Mouse (Mus musculus): Measurements from ENCODE around the gene Pdzd11.

The Pdzd11 gene

DNA sequence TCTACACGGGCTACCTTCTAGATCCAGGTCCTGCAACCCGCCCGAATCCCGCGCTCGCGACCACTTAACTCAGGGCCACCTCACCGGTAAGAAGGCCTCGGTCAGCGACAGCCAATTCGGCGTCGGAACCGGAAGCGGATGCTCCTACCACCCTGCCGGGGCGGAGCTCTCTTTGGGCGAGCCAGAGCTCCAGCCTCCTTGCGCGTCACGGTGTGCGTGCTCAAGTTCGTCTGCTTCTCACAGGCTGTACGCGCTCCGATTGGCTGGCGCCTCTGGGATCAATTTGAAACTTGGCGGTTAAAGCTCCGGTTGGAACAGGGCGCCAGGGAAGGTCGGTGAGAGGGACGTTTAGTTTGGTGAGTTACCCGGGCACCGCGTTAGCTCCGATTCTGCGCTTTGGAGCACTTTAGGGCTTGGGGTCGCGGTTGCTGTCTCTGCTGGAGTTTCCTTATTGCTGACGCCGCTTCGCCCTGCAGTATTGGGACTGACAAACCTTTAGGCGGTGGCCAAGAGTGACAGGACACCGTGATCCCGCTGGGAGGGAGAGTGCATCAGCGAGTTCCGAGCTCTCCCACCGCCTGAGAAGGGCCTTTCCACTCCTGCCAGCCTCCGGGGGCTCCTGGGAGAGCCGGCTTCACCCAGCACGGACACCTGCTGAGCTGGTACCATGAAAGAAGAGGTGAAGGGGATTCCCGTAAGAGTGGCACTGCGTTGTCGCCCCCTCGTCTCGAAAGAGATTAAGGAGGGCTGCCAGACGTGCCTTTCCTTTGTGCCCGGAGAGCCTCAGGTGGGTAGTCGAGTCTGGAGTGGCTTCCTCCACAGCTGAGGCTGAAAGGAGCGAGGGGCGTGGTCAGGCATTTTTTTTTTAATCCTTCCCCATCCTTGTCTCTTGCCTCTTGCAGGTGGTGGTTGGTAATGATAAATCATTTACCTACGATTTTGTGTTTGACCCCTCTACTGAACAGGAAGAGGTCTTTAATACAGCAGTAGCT is at the start of gene Pdzd11:
Pdzd11 (minus strand) TSS at position 767 of the 992 bp plus-strand sequence.
- DNase-seq, result peak; percentile 92 to 94

DNA sequence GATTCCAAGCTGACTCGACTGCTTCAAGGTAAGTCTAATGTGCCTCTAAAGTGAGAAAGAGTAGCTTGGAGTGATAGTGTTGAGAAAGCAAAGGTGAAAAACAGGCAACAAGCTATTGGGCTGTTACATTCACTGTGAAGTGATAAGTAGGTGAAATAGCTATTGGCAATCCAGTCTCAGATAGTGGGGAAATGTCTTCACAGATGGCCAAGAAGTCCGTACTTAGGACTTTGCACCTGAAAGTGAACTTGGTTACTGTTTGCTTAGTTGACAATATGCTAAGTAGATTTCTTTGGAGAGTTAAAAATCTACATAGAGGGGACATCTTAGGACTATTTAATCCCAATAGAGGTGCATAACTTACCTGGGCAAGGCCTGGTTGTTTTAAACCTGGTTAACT is 38.5 kb upstream of the Pdzd11 start:
- no peak for DNase-seq

DNA sequence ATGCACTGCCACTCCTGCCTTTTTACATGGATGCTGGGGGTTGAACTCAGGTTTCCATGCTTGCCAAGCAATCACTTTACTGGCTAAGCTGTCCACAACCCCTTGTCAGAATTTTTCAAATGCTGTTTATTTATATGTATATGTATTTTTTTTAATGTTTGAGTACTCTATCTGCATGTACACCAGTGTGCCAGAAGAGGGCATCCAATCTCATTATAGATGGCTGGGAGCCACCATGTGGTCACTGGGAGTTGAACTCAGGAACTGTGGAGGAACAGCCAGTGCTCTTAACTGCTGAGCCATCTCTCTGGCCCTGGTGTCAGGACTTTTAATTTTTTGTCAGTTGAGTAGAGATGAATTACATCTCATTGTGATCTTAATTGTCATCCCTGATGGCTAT is 26.5 kb upstream of the Pdzd11 start:
- no peak for DNase-seq

DNA sequence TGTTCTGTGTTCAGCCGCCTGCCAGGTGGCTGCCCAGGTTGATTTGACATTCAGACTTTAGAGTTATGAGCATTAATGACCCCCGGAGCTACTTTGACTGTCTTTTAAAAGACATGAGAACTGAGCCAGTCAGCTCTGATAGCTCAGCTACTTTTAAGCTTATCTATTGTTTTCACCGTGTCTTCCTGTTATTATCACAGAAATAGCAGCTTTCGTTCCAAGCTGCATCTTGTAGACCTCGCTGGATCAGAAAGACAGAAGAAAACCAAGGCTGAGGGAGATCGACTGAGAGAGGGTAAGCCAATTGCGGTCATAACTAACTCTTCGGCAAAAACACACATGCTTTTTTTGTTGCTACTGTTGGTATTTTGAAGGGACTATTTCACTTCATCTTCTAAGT is 12.1 kb upstream of the Pdzd11 start:
- no peak for DNase-seq

DNA sequence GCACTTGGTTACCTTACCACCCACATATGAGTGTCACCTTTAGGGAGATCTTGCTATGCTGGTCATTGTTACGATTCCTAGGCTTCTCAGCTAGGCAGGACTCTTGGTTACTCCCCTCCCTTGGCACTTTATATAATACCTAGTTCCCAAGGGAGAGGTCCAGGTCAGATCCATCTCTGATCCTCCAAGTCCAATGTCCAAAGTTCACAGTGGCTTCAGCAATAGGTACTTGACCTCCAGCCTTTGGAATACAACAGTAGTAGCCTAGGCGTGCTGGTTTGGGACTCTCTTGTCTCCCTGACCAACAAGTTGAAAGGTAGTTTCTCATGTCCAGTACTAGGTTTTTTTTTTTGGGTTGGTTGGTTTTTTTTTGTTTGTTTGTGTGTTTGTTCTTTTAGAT is 2.7 kb upstream of the Pdzd11 start:
- no peak for DNase-seq

DNA sequence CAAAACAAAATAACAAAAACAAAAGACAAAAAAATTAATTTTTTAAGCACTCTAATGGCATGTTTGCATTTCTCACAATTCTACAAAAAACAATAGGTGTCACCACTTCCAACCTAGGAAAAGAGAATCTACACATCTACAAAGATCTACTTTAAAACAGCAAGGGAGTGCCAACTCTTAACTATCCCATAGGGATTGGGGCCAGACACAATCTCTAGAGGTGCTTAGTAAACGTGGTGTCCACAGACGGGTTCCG is 894 bp downstream of the Pdzd11 start, which contains the start of gene Kif4:
Kif4 (plus strand) TSS at position 192 of the 256 bp plus-strand sequence.
- DNase-seq, result no peak

DNA sequence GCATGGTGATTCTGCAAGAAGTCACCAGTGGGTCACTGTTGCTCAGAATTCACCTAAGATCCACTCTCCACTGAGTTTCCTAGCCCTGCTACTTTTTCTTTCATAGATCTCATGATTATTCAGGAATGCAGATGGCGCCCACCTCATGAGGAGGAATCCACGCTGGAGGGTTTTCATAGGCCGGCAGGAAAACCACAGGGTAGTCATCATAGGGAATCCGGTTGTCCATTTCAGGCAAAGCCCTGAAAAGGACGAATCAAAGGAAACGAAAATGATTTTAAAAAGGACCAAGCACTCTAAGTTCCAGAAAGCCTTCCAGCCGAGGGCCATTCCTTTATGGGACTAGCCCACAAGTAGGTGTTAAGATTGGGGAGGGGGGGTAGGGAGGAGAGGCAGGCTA is 1.2 kb downstream of the Pdzd11 start:
- no peak for DNase-seq

DNA sequence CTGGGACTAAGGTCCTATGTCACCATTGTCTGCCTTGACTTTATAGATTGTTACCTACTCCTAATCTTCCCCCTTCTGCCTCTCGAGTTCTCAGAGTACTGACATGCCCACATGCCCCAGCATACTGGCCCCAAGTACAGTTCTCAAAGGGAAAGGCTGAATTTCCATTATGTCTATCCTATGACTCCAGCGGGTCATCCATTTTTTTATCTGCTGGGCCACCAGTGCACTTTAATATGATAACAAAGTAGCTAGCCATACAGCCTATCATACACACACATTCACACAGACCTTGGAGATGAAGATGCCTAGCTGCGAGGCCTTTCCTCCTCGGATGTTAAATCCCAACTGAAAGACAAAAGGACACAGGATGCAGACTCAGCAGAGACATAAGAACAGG is 2.1 kb downstream of the Pdzd11 start:
- DNase-seq, result no peak

DNA sequence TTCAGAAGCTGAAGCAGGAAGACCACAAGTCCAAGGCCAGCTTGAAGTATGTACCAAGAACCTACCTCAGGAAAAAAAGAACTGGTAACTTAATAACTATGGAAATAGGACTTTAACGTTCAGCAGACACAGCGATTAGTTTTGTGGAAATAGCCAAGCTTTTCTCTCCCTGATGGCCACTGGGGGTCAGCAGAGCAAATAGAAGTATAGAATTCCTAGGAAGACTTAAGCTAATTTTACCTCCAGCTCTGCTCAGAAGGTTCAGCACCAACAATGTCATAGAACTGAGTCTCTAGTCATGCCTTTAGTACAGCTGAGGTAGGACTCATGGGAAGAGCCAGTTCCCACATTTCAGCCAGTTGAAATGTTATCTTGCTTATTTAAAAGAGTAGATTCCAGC is 5.0 kb downstream of the Pdzd11 start:
- DNase-seq, result no peak

DNA sequence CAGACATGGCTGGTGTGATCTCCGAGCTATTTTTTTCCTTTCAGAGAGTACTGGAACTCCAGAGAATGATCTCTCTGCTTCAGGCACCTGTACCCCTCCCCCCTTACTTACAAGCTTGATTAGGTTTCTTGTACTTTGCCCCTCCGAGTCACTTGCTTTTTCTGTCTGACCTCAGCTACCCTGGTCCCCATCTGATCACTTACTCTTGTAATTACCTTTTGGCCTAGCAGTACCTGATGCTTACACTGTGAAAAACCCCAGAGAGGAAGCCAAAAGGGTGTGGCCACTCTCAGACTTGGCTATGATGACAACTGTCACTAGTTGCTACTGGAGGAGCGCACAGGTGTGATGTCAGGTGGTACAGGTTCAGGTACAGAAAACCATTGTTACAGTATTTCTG is 7.9 kb downstream of the Pdzd11 start:
- DNase-seq, result no peak

DNA sequence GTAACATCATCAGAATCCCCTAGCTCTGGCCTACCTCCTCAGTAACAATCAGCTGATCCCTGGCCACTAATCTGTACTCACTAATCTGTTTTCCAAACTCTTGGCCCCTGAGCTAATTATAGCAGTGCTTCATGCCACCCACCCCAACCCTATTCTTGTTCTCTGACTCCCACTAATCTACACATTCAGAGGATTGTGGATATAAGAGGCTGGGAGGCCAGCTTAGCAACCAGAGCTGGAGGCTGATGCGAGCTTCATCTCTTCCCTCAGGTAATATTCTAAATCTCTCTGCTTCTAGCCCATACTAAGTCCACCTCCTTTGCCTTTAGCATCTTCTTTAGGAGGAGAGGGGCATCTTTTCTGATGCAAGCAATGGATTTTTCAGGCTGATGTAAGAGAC is 21.1 kb downstream of the Pdzd11 start, which contains the start of gene Arr3:
Arr3 (plus strand) TSS at position 184 of the 400 bp plus-strand sequence.
- DNase-seq, result no peak

DNA sequence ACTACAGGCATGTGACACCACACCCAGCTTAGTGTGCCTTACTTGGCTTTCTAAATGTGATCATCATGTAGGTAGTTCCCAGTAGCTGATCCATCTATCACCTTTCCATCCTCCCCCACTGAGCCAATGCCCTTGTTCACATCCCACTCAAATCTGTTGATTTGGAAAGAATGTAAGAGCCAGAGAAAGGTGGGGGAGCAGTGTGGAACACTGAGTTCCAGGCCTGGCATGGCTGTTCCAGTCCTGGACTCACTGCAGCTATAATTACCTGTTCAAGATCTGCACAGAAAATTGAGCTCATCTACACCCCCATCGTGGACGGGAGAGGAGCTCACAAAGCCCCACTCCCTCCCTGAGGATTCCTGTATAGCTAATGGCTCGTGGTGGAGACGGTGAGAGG is 26.6 kb downstream of the Pdzd11 start:
- DNase-seq, result no peak

DNA sequence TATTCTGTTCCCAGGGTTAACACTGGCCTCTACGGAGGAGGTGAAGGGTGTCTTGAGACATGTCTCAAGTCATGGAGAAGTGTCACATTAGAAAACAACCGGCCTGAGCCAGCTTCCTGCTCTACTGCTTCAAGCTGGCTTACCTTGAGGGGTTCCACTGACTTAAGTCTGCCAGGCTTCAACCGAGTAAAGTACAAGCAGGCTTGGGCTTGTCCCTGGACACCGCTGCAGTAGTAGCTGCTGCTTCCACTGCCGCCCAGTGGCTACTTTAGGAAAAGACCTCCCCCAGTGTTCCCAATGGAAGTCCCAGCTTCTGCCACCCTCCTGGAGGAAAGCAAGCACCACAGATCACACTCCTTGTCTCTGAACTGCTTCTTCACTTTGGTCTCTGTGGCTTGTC is 28.9 kb downstream of the Pdzd11 start:
- peak; percentile 9 to 42 for DNase-seq

DNA sequence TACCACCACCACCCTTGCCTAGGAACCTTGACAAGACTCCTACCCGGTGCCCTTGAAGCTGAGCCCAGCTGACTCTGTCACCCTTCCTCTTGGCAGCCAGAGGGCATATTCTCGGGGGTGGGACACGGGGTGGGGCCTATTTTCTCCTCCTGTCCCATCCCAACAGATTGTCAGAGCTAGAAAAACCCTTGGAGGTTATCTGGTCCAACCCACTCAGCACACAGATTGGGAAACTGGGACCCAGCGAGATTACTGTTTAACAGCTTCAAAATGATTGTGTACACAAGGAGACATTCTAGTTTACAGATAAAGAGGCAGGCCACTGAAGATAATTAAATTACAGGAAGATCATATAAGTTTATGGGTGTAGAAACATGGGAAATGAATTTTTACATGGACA is 31.6 kb downstream of the Pdzd11 start, which contains the start of gene P2ry4:
P2ry4 (minus strand) TSS at position 79 of the 400 bp plus-strand sequence.
- DNase-seq, result no peak

Data from lung, adult 18-20 months (tissue).